Mouse (Mus musculus): ENCODE measurements at regions not wholly inside any gene's neighbourhood (a gene's known extent, or its start where the extent isn't known, plus 50 kb on each side); places are given as distances from the start of the nearest gene placed in this dataset.

DNA sequence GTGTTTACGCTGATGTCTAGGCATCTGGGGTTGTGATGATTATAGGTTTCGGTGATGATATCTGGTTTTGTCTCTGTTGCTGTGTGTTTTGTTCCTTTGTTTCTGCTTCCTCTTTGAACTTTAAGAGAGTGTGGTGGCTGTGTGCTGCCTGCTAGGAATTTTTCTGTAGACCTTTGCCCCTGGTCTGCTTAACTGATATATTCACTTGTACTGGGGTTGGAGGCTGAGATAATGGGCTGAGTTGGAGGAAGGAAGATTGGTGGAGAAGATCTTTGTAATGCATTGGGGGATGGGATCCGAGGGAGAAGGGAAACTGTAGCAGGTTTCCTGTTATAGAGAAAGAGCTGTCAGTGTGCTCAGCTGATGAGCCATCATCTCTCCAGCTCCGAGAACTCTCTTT is 55.8 kb downstream of the Mid1ip1 start:
- no peak for DNase-seq

DNA sequence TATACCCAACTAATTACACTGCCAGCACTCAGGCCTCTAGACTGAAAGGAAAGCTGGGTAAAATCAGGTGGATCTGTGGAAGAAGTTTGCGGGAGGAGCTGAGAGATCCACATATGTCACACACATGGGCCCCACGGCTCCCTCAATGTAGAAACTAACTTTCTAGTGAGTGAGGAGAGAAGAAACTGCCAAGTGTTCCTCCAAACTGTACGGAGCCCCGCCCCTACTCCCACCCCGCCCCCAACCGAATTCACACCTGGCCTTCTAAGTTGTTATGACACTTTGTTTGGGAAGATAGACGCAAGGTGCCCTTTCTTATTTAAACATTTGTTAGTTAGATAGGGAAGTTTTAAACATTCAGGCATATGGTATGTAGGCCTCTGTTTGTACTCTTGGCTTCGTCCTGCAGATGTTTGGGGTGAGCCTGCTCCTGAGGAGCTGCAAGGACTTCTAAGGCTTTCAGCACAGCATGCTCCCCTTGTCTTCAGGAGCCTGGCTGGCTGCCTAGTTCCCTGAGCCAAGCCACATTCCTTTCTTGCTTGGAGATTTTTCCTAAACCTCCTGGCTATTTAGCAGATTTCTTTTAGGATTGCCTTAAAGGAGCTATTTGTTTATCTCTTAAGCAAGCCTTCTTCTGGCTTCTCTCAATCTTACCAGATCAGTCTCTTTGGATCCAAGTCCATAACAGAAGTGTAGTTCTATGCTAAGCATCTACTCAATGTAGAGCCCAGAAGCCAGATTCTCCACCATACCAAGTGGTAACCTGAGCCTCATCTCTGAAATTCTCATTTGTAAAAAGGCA is 61.1 kb downstream of the Mid1ip1 start:
- peak; percentile 34 to 54 for DNase-seq

DNA sequence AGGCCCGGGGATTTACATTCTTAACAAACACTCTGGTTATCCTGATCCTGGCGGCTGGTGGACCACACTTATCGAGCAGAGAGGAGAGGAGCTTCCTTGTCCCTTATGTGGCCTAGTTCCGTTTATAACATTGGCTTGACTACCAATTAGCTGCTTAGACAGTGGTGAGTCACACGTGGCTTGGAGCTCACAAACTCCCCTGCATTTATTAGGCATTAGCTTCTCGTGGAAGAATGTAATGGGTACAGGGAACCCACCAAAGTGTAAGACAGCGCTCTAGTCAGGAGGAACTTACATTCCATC is 61.7 kb downstream of the Mid1ip1 start:
- no peak for DNase-seq

DNA sequence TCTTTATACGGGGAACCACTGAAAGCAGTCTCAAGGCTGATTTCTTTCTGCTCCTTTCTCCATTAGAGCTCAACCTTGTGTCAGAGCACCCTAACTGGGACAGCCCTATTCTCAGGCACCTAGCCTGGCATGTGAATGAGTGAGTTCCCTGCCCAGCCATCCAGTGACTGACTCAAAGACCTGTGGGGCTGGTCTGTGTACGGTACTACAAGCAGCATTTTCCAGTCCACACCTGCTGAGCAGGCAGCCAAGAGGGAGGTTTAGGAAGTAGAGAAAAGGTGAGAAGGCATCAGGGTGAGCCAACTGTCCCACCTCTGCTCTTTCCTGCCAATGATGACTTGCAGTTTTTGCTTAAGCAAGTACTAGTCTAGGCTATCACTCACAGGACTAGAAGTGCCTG is 63.2 kb downstream of the Mid1ip1 start:
- DNase-seq = peak; percentile 1 to 59

DNA sequence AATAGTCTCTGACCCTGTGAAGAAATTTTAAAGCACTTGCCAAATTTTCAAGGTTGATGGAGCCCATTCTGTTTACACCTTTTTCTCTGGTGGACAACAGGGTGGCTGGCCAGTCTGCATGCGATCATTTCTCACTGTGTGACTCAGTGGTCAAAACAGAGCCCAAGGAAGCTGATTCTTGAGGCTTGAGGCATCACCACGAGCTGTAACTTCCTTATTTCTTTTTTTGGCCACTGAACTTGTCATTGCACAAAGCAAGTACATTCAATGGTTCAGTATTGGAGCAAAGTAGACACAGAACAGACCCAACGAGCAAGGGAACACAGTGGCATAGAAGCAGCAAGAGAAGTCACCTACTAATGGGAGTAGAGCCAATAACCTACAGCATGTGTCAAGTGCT is 71.5 kb downstream of the Mid1ip1 start:
- DNase-seq = no peak

DNA sequence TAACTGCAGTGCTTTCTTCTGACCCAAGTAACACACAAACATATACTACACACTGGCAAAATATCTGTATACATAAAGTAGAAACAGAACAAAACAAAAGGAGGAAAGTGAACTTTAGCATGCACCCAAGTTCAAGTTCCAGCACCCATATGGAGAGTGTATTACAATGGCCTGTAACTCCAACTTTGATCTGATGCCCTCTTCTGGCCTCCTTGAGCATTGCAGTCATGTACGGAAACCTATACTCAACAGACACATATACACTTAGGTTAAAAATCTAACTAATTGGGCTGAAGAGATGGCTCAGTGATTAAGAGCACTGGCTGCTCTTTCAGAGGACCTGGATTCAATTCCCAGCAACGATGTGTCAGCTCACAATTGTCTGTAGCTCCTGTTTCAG is 72.2 kb downstream of the Mid1ip1 start:
- peak in 1 of 2 experiments; percentile 5 for DNase-seq

DNA sequence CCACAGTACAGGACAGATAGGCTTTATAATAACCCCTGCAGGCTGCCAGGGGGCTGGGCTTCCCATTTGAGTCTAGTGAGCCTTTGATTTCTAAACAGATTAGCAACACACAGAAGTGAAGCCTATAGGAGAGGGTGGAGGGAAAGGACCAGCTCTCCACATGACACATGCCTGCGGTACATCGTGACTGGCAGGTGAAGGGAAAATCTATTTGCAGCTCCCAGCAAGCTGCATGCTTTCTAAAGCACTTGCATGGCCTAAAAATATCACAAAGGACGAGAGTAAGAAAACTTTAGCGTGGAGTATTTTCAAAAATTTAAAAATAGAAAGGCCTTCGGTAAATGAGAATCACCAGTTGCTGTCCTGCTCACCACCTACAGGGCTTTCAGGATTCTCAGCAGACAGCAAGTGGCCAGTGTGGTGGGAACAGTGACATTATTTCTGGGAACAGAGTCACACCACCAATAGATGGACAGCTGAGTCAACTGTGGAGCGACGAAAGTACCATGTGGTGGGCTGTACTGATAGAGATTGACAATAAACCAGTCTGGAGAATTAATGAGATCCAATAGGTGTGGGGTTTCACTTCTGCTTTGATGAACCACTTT is 105.6 kb downstream of the Mid1ip1 start:
- DNase-seq = no peak

DNA sequence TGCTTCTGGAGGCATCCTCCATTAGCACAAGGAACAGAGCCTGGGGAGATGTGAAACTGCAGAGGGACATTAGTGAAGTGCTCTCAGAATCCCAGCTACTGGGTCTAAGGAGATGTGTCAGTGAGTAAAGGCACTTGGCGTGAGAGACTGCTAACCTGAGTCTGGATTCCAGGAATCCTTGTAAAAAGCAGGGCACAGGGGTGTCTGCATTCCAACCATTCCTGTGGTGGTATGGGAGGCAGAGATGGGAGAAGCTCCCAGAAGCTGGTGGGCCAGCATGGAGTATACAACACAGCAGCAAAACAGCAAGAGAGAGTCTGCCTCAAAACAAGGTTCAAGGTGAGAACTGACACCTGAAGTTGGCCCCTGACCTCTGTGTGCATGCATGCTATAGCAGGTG is 118.9 kb downstream of the Mid1ip1 start:
- no peak for DNase-seq

DNA sequence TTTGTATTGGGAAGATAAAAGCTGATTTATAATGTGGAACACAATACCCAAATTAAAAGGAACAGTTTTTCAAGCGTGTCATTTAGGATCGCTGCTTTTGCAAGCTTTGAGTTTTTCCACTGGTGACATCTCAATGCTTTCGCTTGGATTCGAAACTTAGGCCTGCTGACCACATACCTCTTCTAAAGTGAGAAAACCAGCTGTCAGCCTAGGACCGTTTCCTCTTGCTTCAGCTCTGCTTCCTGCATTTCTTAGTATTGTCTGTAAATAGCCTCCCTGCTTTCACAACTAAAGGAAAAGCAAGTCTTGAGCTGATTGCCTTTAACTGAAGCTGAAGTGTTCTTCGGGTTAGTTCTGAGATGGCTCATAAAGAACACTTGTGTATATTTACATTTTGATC is 142.3 kb downstream of the Mid1ip1 start:
- DNase-seq = peak in 1 of 2 experiments; percentile 1

DNA sequence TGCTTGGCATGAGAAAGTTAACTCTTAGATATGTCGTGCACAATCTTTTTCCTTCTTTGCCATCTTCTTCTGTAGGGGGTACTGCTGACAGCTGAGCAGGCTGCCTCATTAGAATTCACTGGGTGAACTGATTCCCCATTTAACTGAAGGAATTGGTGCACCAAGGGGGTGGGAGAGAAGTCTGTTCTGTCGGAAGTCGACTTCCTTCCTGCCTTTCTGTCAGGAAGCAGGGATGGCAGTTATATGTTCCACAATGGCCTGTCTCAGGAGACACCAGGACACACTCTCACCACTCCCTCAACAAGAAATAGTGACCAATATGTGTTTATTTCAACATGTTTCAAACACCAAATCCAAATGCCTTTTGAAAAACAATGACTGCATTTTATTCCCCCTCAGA is 142.9 kb downstream of the Mid1ip1 start:
- no peak for DNase-seq

DNA sequence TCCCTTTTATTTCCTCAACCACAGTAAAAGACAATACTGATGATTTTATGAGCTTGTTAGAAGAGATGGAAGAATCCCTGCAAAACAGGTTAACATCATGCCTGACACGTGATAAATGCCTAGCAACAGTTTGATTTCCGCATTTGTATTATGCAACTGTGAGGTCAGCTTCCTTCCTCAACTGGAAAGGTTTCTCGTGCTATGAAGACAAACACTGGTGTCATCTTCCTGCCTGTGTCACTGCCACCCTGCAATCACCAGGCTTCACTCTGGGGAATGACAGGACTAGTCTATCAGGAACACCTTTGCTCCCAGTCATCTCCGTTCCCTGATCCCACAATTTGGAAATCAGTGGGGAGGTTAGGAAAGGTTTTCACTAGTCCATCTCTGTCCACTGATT is 156.8 kb downstream of the Mid1ip1 start:
- DNase-seq = no peak

DNA sequence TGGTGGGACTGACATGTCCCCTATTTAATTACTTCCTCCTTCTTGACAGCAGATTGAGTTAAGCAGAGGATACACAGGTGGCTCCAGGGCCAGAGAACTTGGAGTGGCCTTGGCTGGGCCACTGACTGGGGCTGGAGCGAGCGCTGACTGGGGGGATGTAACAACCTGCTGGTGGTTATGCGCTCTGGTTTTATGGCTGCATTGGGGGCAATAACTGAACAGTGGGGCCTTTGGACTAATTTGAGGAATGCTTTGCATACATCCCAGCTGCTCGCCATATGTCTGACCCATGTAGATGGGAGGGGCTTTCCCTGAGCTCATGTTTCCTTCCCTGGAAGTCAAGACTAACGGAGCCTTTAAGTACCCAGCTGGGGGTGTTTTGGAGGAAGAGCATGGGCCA is 163.0 kb downstream of the Mid1ip1 start:
- DNase-seq = no peak

DNA sequence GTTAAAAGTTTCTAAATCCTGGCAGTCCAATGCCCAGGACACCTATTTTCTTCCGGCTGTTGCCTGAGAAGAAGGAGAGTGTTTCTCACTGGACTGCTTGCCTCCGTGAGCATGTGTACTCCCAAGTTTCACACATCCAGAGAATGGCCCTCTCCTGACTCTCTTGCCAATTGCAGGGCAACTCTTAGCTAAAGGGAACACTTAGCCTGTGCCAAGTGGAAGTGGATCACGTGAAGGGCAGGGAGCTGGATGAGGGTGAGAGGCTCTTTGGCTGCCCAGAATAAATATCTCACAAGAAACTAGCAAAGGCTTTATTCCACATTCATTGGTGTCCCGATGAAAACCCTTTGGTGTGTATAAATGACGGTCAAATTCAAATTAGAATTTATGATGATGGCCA is 164.1 kb downstream of the Mid1ip1 start:
- DNase-seq = no peak

DNA sequence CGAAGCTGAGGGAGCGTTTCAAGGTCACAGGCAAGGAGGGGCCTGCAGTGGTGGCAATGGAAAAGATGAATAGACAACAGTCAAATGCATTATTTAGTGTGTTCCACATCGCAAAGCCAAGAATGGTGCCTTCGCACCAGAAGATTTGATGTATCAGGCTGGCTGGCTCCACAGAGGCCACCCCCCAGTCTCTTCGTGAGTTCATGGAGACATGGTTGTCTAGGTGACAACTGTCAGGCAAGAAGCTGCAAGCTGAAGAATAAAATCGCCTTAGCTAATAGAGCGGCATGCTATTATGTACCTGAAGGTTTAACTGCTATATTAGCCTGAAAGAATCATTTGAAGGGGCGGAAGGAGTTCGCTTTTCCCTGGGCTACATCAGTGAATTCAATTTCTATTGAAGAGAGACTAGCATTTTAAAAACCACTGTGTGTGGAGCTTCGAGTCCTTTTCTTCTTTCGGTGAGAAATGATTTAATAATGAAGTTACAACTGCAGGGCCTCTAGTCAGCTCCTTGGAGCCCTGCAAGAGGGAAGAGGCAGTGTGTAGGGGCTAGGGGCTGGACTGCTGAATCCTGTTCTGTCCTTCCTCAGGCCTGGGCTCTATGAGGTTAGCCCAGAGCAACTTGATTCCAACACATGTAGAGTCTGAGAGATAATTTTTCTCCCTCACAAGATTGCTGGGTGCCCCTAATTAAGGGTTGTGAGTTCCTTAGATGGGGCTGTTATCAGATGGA is 169.1 kb downstream of the Mid1ip1 start:
- DNase-seq = no peak

DNA sequence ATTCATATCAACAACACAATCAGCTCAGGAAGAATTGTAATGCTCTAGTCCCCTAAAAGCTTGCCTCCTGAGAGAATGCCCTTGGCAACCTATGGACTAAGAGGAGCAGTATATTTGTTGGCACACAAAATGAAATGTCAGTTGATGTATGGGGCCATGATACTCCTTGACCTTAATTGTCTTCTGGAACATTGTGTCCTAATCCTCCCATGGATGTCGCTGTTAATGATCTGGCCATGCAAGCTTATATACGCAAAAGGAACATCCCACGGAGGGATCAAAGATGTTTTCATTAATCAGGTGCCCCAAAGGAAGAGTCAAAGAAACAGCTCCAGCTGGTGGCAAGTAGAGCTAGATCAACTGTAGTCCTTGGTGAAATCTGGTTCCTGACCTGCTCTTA is 178.0 kb downstream of the Mid1ip1 start:
- no peak for DNase-seq

DNA sequence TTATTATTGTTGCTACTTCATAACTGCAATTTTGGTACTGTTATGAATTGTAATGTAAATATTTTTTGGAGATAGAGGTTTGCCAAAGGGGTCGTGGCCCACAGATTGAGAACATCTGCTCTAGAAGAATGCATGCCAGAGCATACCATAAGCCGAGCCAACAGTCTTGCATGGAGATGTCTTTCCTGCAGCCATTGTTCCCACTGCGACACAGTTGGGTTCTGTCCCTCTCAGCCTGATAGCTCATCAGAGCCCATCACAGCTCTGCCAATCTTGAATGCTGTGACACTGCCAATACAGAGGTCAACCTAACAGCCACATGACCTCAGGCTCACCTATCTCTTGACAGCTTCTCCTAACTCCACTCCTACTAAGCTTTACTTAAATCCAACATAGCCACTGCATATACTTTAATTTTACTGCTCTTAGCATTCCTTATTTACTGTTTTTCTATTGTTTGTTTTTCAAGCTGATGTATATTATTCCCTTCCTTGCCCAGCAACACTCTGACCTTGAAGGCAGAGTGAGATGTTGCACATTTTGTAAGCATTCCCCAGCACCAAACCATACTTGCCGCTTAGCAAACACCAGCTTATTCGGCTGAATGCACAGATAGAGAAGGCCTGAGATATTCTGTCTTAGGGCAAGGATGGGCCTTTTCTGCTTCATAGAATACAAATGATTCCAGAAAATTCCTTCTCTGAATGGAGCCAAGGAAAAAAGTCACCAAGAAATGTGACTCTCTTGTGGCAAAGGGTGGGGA is 181.6 kb downstream of the Mid1ip1 start:
- no peak for DNase-seq

DNA sequence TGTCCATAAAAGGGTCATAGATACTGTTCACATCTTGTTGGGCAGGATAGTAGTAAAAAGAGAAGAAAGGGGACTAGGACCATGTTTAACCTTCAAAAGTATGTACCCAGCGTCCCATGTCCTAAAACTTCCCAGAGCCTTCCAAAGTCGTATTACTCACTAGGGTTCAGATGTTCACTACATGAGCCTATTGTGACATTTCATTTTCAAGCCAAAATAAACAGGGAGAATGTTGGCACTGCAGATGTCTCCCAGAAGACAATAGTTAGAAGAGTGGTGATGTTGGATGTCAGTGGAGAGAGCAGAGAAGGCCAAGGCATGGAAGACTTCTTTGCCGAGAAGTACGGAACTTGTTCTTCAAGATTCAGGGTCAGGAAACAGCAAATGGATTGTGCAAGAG is 187.9 kb downstream of the Mid1ip1 start:
- no peak for DNase-seq

DNA sequence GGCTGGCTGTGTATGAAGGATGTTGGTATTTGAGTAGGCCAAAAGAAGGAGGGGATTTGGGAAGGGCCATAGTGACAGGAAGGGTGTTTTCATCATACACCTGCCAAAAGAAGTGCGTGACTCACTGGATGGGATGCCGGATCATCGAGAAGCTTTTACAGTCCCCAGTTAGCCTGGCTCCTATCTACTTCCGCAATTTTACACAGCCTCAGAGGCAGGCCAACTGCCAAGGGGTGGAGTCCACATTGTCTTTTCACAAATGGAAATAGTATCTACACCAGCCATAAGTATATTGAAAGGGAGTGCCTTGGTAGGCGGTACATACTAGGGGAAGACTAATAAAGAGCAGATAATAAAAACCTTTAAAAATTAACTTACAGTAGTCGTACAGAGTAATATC is 189.3 kb downstream of the Mid1ip1 start:
- no peak for DNase-seq

DNA sequence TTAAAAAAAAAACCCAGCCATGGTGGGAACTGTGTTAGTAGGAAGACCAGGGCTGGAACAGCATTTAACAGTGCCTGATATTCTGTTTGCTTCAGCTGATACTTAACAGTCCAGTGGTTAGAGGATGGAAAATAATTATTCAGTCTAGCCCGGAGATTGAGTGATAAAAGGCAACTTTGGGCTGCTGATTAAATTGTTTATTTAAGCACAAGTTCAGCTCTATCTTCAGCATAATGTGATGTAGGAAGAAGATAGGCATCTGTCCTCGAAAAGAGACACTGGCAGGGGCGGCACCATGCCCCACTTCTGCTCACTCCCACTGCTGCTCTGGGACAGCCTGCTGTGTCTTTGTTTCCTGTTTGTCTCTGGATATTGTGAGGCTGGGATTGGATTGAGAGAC is 190.1 kb downstream of the Mid1ip1 start:
- DNase-seq = no peak

DNA sequence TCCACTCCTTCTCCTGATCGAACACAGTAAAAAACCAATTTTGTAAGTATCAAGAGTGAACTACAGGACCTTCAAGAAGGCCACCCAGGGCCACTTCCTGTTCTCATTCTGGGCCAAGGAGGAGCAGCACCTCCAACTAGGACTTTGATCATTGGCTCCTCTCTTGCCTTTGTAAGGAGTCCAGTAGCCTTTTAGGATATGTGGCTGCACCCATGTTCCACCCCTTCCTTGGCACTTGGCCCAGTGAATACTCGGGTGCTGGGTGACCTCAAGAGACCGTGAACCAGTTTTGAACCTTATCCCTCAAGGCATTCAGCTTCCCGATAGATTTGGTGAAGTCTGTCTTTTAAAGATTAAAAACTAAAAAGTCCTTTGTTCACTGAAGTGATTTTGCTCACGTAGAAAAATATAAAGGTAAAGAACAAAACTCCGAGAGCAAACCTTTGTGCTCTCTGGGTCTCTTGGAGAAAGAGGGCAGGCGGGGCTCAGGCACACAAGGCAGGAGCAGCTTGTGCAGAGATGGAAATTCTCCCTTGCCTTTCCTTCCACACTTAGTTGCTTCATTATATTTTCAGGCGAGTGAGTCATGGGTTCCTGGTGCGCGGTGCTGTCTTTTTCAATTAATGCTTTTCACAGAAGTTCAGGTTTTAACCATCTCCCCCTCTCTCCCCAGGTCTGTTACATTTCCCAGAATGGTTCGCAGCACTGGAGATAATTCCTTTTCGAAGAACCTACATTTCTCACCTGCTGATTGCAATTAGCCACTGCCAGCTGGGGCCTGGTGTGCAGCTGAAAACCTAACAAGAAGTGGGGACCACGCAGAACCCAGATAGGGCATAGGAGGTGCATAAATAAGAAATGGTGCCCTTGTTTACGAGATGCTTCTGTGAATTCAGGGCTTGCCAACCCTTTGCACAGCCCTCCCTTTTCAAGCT is 196.6 kb downstream of the Mid1ip1 start:
- DNase-seq = peak; percentile 54 to 64

Measured in kidney, postnatal 25 days (tissue).